In the genomic region with DNA sequence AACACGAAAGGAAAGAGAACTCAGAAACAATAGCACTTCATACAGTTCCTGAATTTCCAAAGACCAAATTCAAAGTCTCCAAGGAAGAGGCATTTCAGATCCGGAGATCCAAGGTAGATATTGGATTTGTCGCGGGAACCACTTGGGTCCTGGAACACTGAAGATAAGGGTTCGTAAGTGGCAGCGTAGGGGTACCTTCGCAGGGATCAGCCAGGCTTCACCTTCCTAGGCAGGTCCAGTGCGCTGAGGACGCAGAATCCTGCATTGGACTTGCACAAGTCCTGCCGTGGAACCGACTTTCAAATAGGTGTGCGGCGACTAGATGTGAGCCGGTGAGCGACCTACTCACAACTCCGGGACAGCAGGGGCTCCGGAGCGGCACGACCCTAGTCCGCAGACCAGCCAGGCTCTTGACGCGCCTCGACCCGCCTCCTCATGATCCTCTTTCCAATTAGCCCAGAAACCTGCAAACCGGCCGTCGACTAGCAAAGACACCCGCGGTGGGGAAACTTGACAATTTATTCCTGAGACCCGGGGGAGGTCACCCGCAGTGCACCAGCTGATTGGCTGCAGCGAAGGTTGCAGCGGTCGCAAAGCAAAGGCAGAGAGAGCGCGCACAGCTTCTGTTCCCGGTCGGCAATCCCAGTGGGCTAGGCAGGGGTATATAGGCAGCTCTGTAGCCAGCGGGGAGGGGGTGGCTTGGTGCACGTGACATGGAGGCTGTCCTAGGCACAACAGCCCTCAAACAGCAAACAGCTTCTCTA, we compare ENCODE assay signal across 9 mouse cellular contexts.
DNase-seq lines count a peak whose midpoint lies in the region; ATAC-seq and TF ChIP-seq lines count a peak whose summit lies in the region.
"Had no signal": no experiment of that assay in that cellular context is flagged by ENCODE, and none has a peak within 500 bp of the region (broad histone marks: within the 10 kb centered on the region; RNA-seq: fewer than 3 reads in every experiment).

No protein-coding gene starts in this region.

- WGBS in lung, embryonic 14.5 days, result 3% methylated on average over 40 of the region's 40 CpGs
- under 1% methylated on average over 40 of the region's 40 CpGs for WGBS in forebrain, embryonic 15.5 days
- under 1% methylated on average over 40 of the region's 40 CpGs for WGBS in hindbrain, embryonic 16.5 days
- 1% methylated on average over 40 of the region's 40 CpGs for WGBS in midbrain, embryonic 12.5 days

- H3K36me3 ChIP-seq in lung, embryonic 14.5 days (ENCODE audit: insufficient read depth), result no peaks in the 10 kb centered on the region
- no peaks in the 10 kb centered on the region for H3K36me3 ChIP-seq in forebrain, embryonic 15.5 days
- H3K36me3 ChIP-seq in hindbrain, embryonic 16.5 days (ENCODE audit: control insufficient read depth, insufficient read depth, low read length), result no peaks in the 10 kb centered on the region
- no peaks in the 10 kb centered on the region for H3K36me3 ChIP-seq in midbrain, embryonic 12.5 days

- no peaks in the 10 kb centered on the region for H3K4me1 ChIP-seq in lung, embryonic 14.5 days (ENCODE audit: insufficient read depth)
- H3K4me1 ChIP-seq in forebrain, embryonic 15.5 days, result peaks cover 44% of the 10 kb centered on the region
- peaks cover 13% of the 10 kb centered on the region for H3K4me1 ChIP-seq in hindbrain, embryonic 16.5 days (ENCODE audit: control insufficient read depth, insufficient read depth, low read depth, low read length)
- H3K4me1 ChIP-seq in midbrain, embryonic 12.5 days, result peaks cover 30% of the 10 kb centered on the region

- H3K27ac ChIP-seq in lung, embryonic 14.5 days (ENCODE audit: low read depth), result no peak overlapping the region
- H3K27ac ChIP-seq in forebrain, embryonic 15.5 days (replicated peaks), result 0 out of 2 replicates have a peak overlapping the region, but pooled peaks have one; percentile 9
- peak overlapping the region; percentile 45; the same call in 1 of the 2 replicates for H3K27ac ChIP-seq in hindbrain, embryonic 16.5 days (ENCODE audit: low read depth, low read length)
- 0 out of 2 replicates have a peak overlapping the region, but pooled peaks have one; percentile 27 for H3K27ac ChIP-seq in midbrain, embryonic 12.5 days (replicated peaks)

- no peaks in the 10 kb centered on the region for H3K9me3 ChIP-seq in lung, embryonic 14.5 days (ENCODE audit: low read depth, low read length)
- no peaks in the 10 kb centered on the region for H3K9me3 ChIP-seq in forebrain, embryonic 15.5 days
- H3K9me3 ChIP-seq in hindbrain, embryonic 16.5 days (ENCODE audit: control insufficient read depth, low read length), result no peaks in the 10 kb centered on the region
- H3K9me3 ChIP-seq in midbrain, embryonic 12.5 days, result no peaks in the 10 kb centered on the region

- TF ChIP-seq CTCF in lung, embryonic 14.5 days (IDR thresholded peaks at IDR 0.05; ENCODE audit: low read depth), result no peak

- peak; percentile 51 for DNase-seq in lung, embryonic 14.5 days
- no peak for DNase-seq in lung, postnatal 36 days
- DNase-seq in layer of hippocampus, postnatal 25 days (ENCODE audit: extremely low spot score in 1 of 2, low spot score in 1 of 2), result peak; percentile 40 to 53
- peak; percentile 47 for DNase-seq in testis, postnatal 10 days (ENCODE audit: low spot score)
- no peak for DNase-seq in thymus, adult 18-20 months

- ATAC-seq in lung, embryonic 14.5 days (ENCODE audit: insufficient read depth), result peak; percentile 69; the same call in 1 of the 2 replicates
- ATAC-seq in forebrain, embryonic 15.5 days (replicated peaks), result peak; percentile 84
- peak; percentile 72 for ATAC-seq in hindbrain, embryonic 16.5 days
- ATAC-seq in midbrain, embryonic 12.5 days (ENCODE audit: low FRiP score, low read depth), result peak; percentile 70

- peaks cover 27% of the 10 kb centered on the region for H3K27me3 ChIP-seq in lung, embryonic 14.5 days (ENCODE audit: insufficient read depth, low read length)
- no peaks in the 10 kb centered on the region for H3K27me3 ChIP-seq in forebrain, embryonic 15.5 days
- no peaks in the 10 kb centered on the region for H3K27me3 ChIP-seq in hindbrain, embryonic 16.5 days (replicated peaks; ENCODE audit: control insufficient read depth, insufficient read depth, low read length)
- peaks cover 90% of the 10 kb centered on the region for H3K27me3 ChIP-seq in midbrain, embryonic 12.5 days
- H3K27me3 ChIP-seq: CH12.LX had no signal

- peak overlapping the region; percentile 31 for H3K4me3 ChIP-seq in lung, embryonic 14.5 days (ENCODE audit: low read depth, low read length)
- H3K4me3 ChIP-seq in forebrain, embryonic 15.5 days, result peak overlapping the region; percentile 44
- peak overlapping the region; percentile 40 for H3K4me3 ChIP-seq in hindbrain, embryonic 16.5 days (ENCODE audit: low read length)
- H3K4me3 ChIP-seq in midbrain, embryonic 12.5 days, result peak overlapping the region; percentile 37

- H3K4me2 ChIP-seq in lung, embryonic 14.5 days, result peak overlapping the region; percentile 66
- H3K4me2 ChIP-seq in forebrain, embryonic 15.5 days (replicated peaks), result peak overlapping the region; percentile 63
- H3K4me2 ChIP-seq in hindbrain, embryonic 16.5 days (ENCODE audit: low read length), result peak overlapping the region; percentile 72
- peak overlapping the region; percentile 52 for H3K4me2 ChIP-seq in midbrain, embryonic 12.5 days (replicated peaks)

- H3K9ac ChIP-seq in lung, embryonic 14.5 days, result no peak overlapping the region
- H3K9ac ChIP-seq in forebrain, embryonic 15.5 days (replicated peaks), result peak overlapping the region; percentile 37
- H3K9ac ChIP-seq in hindbrain, embryonic 16.5 days (ENCODE audit: low read depth, low read length), result peak overlapping the region; percentile 51
- H3K9ac ChIP-seq in midbrain, embryonic 12.5 days (replicated peaks), result 0 out of 2 replicates have a peak overlapping the region, but pooled peaks have one; percentile 21

Comparison
In these comparisons a context has a peak if more than half of its experiments do, and no peak if none do; other contexts are left out.
1. DNase-seq: peak in lung, embryonic 14.5 days (single experiment), layer of hippocampus, postnatal 25 days (2 of 2) and testis, postnatal 10 days (single experiment); none in lung, postnatal 36 days (single experiment) and thymus, adult 18-20 months (0 of 2).
2. Peak in every context shown above with its lines, with median percentiles within 50 percentile points of each other: ATAC-seq, H3K4me2 ChIP-seq and H3K4me3 ChIP-seq.